Mouse (Mus musculus): ENCODE data around the gene Inka2.
"Not testable (repeated sequence)": the region's sequence is repeated elsewhere in the genome, so short reads cannot be mapped to it uniquely, and the experiment has no call there.

Inka2 gene

DNA sequence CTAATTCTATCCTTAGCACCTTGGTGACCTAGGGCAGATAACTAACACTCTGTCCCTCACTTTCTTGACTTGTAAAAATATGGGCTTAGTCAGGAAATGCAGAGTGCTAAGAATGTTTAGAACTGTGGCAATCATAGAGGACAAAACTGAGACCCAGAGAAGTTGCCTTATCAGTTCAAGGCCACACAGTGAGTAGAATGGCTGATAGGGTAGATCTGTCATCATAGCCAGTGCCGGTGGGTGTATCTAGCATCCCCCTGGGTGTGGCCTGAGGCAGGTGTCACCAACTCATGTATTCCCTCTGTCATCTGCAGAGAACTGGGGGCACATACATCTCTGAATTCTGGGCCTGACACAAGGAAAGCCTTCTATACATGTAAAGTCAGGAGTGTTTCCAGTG lies 6.1 kb upstream of the Inka2 start:
- DNase-seq: no peak

DNA sequence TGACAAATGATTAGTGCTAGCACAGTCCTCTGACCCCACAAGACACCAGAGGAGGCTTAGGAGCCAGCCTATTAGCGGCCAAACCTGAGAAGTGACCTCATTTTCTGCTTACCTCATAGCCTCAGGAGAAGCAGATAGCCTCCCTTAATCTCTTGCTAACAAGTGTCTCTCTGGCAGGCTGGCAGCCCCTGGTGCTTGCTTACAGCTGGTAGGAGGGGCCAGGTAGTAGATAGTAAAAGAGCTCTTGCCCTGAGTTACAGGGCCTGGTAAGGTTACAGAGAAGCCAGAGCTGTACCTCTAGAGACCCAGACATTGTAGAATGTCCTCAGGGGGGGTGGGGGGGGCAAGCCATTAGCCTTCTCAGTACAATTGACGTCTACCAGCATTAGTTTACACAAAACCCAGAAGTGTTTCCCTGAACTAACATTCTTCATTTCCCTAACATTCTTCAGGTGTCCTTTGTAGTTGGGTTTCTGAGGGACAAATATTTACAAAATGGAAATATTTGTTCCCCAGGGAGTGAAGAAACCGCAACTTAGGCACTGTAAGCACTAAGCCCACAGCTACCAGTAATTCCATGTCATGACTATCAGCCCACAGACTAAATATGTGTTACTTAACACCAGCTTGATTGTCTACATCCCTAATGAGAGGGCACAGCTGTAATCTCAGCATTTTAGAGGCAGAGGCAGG lies 5.0 kb upstream of the Inka2 start:
- DNase-seq: no peak

DNA sequence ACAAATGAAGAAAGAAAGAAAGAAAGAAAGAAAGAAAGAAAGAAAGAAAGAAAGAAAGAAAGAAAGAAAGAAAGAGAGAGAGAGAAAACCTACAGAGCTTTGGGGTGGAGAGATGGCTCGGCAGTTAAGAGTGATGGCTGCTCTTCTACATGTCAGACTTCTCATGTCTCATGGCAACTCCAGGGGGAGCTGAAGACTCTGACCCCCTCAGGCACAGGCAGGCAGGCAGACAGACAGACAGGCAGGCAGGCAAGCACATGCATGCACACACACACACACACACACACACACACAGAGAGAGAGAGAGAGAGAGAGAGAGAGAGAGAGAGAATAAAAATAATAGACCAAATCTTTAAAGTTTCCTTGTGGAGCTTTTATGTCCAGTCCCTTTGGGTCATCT lies 3.6 kb upstream of the Inka2 start:
- DNase-seq: not testable (repeated sequence)

DNA sequence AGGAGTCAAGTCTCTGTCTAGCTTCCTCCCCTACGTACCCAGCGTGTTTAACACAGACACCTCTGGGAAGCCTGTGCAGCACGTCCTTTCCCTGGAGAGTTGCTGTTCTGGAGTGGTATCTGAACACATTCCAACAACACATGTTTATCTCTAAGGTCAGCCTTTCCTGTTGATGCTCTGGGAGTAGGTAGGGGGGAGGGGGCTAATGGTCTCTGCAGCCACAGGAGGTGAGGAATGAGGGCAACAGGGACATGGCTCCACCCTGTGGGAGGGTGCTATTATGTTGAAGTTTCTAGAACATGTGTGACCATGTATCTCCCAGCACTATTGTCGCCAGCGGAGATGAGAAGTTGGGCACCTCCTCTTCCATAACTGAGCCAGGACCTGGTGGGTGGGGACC lies 3.0 kb upstream of the Inka2 start:
- DNase-seq: peak; percentile 17

DNA sequence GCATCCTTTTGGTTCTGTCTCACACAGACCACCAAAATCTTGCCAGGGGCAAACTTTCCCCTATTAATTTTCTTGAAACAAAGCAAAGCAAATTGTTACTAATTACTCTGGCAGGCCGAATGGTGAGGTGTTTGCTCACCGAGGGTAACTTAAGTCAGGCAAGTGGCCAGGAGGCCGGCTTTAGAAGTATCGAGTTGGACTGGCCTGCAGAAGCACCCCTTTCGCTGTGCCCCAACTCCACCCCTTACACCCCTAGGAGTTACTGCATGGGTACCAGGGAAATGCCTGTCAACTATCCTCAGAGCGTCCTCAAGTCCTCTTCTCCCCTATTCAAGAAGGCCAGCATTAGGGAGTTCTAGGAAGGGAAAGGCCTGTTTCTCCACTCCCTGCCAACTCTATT lies 828 bp upstream of the Inka2 start:
- no peak for DNase-seq

DNA sequence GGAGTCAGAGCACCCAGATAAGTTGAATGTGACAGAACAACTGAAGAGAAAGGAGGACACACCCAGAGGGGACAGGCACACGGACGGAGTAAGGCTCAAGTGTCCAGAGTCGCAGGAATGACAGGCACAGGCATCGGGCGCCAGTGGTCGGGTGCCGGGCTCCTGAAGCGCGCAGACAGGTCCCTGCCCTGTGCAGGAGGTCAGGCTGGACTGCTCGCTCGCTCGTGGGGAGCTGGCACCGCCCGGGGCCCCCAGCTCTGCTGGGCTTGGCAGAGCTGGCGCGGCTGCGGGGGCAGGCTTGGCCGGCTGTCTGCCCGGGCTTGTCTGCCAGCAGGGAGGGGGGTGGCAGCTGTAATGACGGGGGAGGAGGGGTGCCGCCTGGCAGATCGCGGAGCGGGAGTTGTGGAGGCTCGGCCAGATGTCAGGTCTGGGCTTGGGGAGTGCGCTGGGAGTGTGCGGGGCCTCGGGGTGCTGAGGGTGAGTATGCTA lies 706 bp downstream of the Inka2 start:
- peak; percentile 27 for DNase-seq

DNA sequence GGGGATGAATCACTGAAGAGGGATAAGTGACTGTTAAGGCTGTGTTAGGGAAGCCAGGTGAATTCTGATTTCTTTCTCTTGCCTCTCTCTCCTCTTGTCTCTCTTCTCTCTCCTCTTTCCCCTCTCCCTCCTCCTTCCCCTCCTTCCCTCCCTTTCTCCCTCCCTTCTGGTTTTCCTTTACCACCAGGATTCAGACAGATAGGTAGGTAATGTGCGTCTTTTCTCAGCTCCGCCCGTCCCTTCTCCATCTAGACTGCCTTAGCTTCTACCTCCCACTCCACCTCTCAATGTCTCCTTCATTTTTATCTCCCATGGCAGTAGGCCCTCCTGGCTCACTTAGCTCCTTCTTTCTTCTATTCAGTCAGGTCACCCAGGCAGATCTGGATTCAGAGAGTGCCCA lies 1.2 kb downstream of the Inka2 start:
- no peak for DNase-seq

DNA sequence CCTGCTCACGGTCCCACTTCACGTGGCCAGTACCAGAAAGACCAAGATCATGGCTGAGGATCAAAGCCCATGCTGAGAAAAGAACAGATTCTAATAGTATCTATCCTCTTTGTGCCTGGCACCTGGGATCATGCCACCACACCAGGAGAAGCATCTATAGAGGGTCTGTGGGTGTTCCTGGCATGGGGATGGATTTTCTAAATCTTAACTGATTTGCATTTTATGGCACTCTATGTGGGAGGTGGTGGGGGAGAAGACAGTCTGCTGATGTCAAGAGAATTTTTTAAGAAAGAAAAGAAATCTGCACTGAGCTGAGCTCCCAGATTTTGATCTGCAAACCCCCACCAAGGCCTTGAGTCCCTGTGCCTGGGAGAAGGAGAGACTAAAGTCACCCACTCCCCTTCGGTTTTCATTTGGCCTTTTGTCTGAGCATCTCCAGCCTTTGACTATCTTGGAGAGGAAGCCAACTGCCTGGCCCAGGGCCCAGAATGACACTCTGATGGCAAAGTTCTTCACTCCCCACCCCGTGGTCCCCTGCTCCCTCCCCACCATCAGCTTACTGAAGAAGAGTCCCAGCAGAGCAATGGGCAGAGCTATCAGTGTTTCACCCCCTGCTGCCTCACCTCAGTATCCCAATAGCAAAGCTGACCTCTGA lies 2.1 kb downstream of the Inka2 start:
- DNase-seq: no peak

DNA sequence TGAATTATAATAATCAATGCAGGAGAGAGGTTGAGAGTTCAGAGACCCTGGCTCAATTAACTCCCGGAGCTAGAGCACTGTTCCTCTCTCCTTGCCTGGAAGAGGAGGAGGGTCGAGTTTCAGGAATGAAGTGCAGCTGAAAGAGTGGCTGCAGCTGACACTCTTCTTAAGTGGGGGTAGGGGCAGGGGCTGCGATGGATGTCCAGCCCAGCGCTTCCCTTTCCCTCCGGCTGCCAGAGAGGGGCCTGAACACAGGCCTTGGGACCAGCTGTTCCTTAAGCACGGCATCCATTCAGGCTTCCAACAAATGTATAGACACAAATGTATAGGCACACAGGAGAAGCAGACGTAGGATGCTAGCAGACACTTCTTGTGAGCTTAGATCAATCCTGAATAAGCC lies 3.2 kb downstream of the Inka2 start:
- no peak for DNase-seq

DNA sequence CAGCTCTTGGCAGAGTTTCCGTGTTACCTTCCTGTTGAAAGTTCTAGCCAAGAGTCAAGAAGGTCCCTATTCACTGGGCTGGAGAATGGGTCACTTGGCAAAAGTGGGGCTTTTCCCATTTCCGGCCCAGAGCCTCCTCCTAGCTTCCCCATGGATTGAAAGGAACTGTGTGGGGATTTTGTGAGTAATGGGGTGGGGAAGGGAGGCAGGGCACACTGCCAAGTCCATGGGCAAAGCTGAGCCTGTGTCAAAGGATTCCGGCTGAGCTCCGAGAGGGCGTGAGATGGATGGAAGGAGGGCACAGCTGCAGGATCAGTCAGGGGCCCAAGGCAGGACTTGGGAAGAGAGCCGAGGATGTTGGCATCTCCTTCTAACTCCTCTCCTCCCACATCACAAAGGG lies 5.8 kb downstream of the Inka2 start:
- peak; percentile 19 for DNase-seq

DNA sequence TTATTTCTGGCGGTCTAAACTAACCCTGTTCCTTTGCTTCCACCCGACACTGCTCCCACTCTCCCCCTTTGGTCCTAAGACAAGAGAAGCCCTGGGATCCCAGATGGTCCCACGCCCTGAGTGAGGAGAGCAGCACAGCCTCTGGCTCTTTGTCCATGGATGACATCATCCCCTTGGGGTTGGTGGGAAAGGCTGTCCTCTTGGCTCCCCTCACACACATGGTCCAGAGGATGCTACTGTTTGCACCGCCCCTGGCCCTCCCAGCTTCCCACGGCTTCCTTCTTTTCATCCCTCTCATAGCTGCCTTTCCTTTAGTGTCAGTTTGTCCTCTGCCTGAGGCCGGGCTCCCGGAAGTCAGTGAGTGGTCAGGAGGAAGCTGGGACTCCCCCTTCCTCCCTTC lies 7.3 kb downstream of the Inka2 start:
- DNase-seq: no peak

DNA sequence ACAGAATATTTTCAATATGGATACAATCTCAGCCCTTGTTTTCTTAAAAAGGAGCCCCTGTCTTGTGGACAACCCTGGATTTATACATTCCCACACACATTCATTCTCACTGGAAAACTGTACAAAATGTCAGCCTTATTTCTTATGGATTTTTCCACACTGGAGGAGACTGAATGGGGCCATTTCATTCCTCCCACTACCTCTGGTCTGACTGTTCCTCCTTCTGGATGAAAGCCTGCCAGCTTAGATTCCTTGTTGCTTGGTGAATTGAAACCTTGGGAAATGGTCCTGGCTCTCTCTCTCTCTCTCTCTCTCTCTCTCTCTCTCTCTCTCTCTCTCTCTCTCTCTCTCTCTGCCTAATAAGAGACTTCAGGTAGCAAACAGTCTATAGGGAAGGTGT lies 8.4 kb downstream of the Inka2 start:
- no peak for DNase-seq

DNA sequence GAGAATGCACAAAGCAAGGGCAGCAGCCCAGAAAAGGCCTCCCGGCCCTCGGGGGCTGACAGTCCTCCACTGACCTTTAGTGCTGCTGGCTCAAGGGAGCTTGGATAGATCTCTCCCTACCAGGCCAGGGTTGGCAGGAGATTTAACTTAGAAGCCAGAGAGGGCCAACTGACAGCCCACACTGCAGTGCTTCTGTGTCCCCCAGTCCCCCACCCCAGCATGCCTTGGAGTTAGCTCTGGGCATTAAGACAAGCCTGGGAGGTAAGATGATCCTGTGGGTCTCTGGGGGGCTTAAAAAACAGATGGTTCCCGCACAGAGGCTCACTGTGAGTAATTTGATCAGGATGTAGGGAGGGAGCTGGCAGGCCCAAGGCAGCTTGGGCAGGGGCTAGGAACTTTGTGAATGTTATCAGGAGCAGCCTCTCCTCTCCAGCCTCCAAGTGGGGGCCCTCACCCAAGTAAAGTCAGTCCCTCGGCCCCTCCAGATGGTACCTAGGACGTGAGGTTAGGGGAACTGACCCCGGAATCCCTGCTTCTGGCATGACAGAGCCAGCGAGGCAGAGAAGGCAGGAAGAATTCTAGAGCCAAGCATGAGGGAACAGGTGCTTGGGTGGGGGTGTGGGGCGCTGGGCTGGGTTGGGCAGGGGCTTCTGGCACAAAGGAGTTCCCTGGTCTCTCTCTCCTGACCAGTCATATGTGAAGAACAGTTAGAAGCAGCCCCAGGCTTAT lies 9.9 kb downstream of the Inka2 start:
- no peak for DNase-seq

DNA sequence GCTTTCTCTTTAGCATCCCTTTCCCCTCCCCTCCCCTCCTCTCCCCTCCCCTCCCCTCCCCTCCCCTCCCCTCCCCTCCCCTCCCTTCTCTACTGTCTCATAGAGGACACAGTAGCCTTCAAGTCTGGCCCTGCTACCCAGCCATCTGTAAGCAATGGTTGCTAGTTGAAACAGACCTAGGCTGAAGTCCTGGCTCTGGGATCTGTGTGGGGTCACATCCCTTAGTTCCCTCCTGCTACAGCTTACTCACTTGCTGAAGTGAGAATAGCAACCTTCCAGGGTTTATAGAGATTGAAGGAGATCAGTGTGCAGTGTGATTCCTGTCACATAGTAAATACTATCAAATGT lies 10.4 kb downstream of the Inka2 start:
- no peak for DNase-seq

DNA sequence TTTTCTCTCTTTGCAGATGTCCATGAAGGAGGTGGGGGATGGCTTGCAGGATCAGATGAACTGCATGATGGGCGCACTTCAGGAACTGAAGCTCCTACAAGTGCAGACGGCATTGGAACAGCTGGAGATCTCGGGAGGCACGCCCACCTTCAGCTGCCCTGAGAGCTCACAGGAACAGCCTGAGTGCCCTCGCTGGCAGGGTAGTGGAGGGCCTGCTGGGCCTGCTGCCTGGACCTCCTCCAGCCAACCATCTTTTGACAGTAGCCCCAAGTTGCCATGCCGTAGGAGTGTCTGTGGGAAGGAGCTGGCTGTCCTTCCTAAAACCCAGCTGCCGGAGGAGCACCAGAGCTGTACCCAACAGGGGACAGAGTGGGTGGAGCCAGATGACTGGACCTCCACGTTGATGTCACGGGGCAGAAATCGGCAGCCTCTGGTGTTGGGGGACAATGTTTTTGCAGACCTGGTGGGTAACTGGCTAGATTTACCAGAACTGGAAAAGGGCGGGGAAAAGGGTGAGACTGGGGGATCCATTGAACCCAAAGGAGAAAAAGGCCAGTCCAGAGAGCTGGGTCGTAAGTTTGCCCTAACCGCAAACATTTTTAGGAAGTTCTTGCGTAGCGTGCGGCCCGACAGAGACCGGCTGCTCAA lies 12.1 kb downstream of the Inka2 start:
- DNase-seq: no peak

DNA sequence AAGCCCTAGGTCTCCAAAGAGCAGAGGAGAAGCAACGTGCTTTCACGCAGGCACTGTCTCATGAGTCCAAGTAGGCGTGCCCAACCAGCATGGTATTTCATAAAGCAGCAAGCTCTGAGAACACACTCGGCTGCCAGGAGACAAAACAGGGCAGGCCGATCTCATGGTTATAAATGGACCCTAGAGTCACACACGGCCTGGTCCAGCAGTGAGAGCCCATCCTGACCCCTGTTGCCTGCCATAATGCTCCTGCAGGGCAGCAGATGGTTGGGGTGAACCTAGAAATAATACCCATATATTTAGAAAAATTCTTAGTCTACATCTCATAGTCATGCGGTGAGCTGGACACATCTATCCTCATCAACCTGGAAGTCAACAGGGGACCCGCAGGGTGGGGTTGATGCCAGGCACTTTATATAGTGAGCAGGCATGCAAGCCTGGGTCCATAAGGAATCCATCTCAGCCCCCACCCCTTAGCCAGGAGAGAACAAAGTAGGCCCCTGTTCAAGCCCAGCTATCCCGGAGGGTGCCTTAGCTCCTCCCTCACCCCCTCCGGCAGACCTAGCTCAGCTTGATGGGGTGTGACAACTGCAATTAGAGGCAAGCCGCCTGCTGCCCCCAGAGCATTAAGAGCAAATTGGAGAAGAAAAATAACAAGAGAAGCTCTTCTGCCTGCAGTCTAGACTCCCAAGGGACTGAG lies 13.6 kb downstream of the Inka2 start:
- DNase-seq: no peak

DNA sequence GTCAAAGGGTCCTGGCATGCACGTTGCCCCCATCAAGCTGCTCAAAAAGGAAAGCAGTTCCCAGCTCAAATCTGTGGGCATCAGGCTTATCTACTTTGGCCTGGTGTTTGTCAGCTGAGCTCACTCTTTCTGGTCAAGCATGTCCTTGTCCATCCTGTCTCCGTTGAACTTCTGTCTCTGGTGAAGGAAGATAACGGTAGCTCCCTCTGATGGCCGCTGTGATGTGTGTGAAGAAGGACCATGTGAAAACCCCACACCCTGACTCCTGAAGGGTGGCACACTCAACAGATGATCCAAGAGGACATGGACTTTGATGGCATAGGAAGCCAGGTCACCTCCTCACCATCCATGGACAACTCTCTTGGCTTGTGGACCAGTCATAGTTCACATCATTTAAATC lies 14.3 kb downstream of the Inka2 start:
- DNase-seq: no peak

DNA sequence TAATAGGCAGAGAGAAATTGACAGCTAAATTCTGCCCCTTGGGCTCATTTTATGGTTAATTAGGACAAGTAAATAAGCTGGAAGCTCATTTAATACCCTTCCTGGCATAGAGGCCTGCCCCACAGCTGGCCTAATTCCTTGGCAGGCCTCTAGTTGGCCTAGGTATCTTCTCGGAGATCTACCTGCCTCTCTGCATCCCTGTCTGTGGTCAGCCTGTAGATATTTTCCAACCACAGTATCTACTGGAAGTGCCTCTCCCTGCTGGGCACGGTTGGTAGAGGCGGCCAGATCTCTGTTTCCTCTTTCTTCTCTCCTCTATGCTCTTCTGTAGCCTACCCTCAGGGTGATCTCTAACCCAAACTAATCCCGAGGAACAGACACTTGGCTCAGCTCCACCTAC lies 15.6 kb downstream of the Inka2 start:
- no peak for DNase-seq

DNA sequence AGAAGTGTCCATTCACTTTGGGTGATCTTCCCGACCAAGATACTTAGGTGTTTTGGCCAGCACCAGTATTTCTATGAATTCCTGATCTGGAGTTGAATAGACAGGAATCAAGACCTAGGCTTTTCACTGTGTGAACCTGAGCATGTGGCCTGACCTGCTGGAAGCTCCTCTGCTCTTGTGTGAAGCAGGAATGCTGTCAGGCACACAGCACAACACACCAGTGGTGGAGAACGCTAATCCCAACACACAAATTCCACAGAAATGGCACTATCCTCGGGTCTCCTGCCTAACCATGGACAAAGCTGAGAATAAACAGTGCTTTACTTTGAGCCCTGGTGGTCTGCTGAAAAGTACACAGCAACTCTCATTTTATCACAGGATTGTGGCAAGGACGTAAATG lies 16.1 kb downstream of the Inka2 start:
- no peak for DNase-seq

DNA sequence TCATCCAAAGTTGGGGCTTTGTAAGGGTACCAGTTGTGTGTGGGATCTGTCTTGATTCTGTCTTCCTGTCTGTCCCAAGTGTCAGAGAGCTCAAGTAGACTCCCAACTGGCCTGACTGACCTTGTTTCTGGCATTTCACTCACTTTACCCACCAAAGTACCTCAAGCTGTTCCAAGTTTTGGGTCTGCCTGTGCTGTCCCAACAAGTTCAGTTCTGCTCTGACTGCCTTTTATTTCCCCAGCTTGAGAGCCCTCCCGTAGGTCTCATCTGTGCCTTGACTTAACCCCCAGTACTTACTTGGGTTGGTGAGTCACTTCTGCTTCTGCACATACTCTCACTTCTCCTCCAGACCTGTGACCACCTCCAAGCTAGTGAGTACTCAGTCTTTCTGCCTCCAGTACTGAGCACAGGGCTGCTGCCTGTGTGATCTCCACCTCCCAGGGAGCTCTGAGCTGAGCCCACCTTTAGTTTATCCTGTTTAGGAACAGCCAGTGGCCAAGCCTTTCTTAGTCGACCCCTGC lies 17.3 kb downstream of the Inka2 start:
- no peak for DNase-seq

DNA sequence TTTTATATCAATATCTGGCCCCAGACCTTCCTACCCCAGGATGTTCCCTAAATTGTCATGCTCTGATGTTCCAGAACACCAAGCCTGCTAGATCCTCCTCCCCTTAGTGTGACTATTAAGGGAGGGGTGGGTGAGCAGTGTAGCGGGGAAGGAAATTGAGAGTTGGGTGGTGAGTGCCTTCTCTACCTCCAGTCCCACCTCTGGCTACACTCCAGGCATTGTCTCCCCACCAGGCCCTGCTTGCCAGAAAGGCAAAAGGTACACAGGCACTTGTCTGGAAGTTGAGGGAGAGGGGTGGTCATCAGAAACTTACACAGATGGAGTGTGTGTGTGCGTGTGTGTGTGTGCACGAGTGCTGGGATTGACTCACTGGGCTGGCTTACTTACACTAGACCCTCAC lies 18.1 kb downstream of the Inka2 start:
- no peak for DNase-seq

DNA sequence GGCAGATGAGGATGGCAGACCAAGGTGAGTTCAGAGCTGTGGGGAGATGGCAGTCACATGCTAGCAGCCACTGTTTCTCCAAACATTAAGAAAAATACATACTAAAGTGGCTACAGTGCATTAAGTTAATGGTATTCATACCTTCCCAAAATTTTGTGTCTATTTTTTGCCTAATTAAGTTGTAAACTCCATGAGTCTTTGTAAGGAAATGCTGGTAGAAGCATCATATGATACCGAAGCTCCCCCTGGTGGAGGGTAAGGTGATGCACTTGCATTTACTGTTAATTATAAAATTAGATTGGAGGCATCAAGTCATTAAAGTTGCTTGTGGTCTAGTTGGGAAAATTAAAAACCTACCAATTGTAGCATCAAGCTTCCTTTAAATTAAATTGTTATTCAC lies 21.6 kb downstream of the Inka2 start:
- peak; percentile 76 for DNase-seq

DNA sequence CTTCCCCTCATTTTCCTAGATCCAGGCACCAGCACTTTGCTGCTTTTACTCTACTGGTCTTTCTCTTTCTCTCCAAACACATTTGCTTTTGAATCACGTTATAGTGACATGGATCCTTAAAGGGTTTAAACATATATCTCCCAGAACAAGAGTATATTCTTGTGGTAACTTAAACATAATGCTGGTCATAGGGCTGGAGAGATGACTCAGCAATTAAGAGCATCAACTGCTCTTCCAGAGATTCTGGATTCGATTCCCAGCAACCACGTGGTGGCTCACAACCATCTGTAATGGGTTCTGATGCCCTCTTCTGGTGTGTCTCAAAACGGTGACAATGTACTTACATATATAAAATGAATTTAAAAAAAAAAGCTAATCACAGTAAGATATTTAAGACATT lies 28.0 kb downstream of the Inka2 start:
- DNase-seq: no peak

All from kidney, adult 9 months (tissue).